Mouse (Mus musculus) left cerebral cortex, adult 9 months (tissue): Measurements from ENCODE around the gene Eps8l1.

Experiments used
- DNase-seq, 2 experiments: peaks; one replicate each; pipeline ENCODE4 v3.0.0; 2022; ENCODE audit warnings: low spot score in 2 of 2

The Eps8l1 gene

DNA sequence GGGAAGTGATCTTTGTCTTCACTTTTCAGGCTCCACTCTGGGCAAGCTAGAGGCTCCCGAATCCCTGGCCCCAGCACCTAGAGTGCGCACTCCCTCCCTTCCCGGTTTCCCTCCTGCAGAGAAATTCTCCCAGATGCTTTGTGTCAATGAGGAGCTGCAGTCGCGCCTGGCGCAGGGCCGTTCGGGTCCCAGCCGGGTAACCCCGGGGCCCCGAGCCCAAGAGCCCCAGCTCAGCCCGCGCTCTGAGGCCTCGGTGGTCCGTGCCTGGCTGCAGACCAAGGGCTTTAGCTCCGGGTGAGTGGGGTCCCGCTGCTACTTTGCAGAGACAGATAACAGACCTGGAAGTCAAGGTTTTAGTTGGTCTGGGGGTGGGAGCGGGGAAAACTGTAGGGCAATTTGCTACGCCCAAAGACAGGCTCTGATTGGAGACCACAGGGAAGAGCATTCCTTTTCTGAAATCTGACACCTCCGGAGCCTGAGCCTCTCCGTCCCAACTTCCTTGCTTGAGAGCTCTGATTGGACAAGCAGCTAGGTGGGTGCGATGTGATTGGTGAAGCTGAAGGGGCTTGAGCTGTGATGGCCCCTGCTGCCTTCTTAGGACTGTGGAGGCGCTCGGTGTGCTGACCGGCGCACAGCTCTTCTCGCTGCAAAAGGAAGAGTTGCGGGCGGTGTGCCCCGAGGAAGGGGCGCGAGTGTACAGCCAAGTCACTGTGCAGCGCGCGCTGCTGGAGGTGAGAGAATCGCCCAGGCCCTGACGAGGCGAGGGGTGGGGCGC, 17.7 kb downstream of the Eps8l1 start:
- DNase-seq: peak in 1 of 2 experiments; percentile 63

DNA sequence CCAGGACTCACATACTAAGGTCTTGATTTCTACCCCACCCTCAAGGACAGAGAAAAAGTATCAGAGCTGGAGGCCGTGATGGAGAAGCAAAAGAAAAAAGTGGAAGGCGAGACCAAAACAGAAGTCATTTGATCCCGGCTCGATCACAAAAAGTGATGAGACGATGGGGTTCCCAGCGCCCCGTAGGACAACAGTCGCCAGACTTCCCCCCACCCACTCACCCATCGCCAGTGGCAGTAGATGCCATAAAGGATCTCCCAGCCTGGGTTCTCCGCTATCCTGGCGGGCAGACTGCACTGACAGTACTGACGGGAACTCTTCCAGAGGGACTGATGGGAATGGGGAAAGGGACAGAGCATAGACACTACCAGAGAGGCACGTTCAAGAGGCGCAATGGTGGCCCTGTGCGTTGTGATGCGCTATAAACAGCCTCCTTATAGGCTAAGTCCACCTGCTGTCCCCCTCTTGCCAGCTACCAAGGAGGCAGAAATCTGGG, 18.4 kb downstream of the Eps8l1 start:
- no peak for DNase-seq

DNA sequence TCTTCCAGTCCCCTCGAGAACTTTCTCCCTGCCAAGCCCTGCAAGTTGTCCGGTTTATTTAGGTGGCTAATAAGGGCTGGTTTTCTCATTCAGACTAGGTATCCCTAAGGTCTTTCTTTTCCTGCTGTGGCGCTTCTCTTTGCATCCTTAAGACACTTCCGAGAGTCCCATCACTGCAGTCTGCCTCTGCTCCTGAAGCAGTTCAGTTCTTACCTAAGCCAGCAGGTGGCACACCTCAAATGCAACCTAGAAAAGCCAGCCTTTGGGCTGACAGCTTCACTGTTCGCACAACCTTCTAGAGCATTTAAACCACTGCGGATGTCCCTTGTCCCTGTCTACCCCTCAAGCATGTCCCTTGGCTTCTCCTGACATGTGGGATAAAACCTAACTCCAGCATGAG, 19.2 kb downstream of the Eps8l1 start:
- DNase-seq: peak in 1 of 2 experiments; percentile 55

DNA sequence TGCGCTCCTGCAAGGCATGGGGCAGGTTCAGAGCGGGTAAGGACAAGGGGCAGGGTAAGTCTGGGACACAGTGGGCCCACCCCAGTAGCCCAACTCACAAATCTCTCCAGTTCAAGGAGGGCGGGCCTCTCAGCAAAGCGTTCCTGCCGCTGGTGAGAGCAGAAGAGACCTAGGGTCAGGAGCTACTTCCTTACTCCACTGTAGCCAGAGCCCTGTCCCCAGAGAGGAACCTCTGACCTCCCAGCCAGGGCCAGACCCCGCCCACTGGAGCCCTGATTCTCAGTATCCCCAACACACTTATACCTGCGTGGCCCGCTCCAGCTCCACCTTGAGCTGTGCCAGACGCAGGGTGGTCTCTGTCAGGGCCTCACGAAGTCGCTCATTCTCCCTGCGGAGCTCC, 21.8 kb downstream of the Eps8l1 start:
- DNase-seq: no peak

GRCm38 (mm10) chr7:4491308-4491707, 30.8 kb downstream of the Eps8l1 start:
- DNase-seq: no peak

DNA sequence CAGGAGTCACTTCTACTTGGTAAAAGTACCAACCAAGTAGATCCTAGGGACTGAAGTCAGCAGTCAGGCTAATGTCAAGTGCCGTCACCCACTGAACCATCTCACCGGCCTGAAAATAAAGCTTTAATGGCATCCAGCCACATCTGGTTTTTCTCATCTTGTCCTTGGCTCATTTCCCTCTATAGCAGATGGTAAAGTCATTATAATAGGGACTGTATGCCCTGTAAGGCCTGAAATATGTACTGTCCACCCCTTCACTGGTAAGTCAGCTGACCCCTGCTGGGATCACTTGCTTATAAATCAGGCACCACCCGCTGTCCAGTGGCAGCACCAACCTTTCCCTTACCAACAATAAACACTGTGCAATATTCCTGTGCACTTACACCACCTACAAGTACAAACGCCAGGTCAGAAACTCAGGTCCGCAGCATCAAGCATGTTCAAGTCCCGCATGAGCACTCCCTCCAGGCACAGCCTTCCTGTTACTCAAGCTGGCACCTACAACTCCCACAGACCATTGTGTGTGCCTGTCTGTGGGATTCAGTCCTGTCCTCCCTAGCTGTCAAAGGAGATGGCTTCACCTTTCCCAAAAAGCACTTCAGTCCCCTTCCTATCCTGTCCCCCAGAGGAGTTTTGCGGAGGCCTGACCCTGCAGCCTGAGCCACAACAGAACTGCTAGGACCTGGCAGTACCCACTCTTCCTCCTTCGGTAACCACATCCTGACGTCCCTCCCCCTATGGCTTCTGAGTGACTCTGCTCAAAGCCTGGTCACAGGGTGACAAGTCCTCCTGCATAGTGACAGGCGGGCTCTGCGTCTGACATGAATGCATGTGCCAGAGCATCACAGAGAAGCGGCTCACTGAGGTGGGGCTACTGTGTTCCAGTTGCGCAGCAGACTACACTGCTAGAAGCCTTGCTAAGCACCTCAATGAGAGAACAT, 32.1 kb downstream of the Eps8l1 start:
- no peak for DNase-seq

DNA sequence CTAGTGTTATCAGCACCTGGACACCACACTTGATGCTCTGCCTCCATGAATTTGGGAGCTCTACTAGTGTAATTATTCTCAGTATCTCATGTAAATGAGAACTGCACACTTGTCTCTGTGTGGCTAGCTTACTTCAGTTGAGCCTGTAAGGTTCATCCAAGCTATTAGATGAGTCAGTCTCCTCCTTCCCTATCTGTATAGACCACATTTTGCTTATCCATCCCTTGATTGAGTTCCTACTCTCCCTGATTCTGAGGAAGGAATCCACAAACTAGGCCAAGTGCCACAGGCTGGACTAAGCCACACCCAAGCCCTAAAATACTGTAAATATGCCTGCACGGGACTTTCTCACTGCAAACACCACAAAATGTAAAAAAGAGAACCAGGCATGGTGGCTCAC, 33.5 kb downstream of the Eps8l1 start:
- no peak for DNase-seq

GRCm38 (mm10) chr7:4496468-4496867, 36.0 kb downstream of the Eps8l1 start:
- DNase-seq: no peak

GRCm38 (mm10) chr7:4497271-4497903, 36.9 kb downstream of the Eps8l1 start:
- DNase-seq: no peak

- no peak for DNase-seq
Observed at GRCm38 (mm10) chr7:4498251-4498650, 37.8 kb downstream of the Eps8l1 start.

- no peak for DNase-seq
Observed at GRCm38 (mm10) chr7:4499034-4499433, 38.6 kb downstream of the Eps8l1 start.

- DNase-seq: peak in 1 of 2 experiments; percentile 40
Observed at GRCm38 (mm10) chr7:4500892-4501471, 40.5 kb downstream of the Eps8l1 start.

- peak; percentile 87 to 95 for DNase-seq
Observed at GRCm38 (mm10) chr7:4501558-4502397, 41.3 kb downstream of the Eps8l1 start, which contains the start of gene Ppp1r12c. Gene Ppp1r12c, minus strand, starts transcription at chr7:4501680.

DNA sequence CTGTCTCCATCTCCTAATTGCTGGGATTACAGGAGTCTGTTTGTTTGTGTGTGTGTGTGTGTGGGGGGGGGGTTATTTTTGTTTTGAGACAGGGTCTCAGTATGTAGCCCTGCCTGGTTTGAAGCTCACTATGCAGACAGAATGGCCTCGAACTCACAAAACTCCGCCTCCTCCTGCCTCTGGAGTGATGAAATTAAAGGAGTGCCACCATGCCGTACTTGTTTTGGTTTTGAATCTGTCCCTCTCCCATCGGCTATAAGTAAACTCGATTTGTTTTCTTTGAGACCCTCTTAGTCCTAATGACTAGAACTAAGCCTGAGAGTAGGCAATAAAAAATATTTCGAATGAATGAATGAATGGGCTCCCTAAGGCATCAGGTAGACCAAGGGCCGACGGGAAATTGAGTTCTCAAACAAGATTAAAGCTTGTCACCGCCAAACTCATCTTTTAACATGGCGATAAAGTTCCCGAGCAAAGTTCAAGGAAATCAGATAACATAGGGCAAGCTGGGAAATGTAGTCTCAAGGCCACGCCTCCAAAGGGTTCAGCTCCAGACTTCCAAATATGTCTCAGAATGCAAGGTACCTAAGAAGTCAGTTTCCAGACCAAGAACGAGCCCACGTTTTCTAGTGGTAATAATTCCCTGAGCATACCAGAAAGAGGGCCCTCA, 42.1 kb downstream of the Eps8l1 start:
- DNase-seq: peak; percentile 69 to 84

- no peak for DNase-seq
Observed at GRCm38 (mm10) chr7:4503100-4503499, 42.6 kb downstream of the Eps8l1 start.

GRCm38 (mm10) chr7:4503858-4504257, 43.4 kb downstream of the Eps8l1 start:
- no peak for DNase-seq

DNA sequence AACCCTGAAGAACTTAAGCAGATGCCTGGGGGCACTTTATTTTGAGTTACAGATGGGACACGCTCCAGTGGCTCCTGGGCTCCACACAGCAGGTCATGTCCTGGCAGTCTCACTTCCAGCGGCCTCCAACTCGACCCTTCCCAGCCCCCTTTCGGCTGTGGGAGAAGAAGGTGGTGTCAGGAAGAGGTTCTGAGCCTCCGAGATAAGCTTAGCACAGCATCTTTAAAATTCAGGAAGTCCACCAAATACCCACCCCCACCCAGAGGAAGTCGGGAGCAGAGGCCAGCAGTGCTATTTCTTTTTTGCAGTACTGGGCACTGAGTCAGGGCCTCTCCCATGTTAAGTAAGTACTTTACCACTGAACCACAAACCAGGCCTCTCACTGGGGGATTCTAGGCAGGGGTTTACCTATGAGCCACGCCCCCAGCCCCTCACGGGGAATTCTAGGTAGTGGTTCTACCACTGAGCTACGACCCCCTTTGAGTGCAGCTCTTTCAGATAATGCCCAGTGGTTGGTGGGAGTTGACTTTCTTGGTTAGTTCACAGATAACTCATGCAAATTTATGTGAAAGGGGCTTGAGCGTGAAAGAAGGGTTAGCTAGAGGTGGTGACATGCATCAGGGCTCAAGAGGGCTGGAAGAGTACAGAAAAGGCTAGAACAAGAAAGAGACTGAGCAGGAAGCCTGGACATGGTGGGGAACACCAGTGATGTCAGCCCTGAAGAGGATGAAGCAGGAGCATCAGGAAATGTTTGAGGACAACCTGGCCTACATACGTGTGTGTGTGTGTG, 44.4 kb downstream of the Eps8l1 start:
- no peak for DNase-seq

- DNase-seq: no peak
Observed at GRCm38 (mm10) chr7:4507220-4507619, 46.7 kb downstream of the Eps8l1 start.

GRCm38 (mm10) chr7:4508062-4508738, 47.7 kb downstream of the Eps8l1 start:
- peak in 1 of 2 experiments; percentile 63 for DNase-seq
